Mouse (Mus musculus): ENCODE measurements around the gene Selenon. TPM values are rescaled to one million over a fixed set of nuclear protein-coding genes. Genes with fewer than 3 reads are reported as not detected.

The Selenon gene
- polyA plus RNA-seq, 1 experiment from 2014 or later = 31.9 TPM

GRCm38 (mm10) chr4:134542726-134543125 lies 9.2 kb downstream of the Selenon start:
- Histone ChIP-seq H3K9ac (no peak overlapping the region), H3K4me3 (no peak overlapping the region), H3K4me2 (no peak overlapping the region), H3K27ac (ENCODE audit: poor library complexity, severe bottlenecking) (no peak overlapping the region), H3K36me3 (peaks cover 92% of the 10 kb centered on the region), H3K27me3 (replicated peaks) (no peaks in the 10 kb centered on the region), H3K4me1 (replicated peaks) (peaks cover 15% of the 10 kb centered on the region), H3K9me3 (replicated peaks) (no peaks in the 10 kb centered on the region)
- 89% methylated on average over 9 of the region's 9 CpGs for WGBS
- no peak for ATAC-seq (ENCODE audit: insufficient number of reproducible peaks, low FRiP score)

- Histone ChIP-seq H3K4me3 (no peak overlapping the region), H3K36me3 (peaks cover 60% of the 10 kb centered on the region), H3K4me2 (no peak overlapping the region), H3K27me3 (replicated peaks) (no peaks in the 10 kb centered on the region), H3K4me1 (replicated peaks) (peaks cover 7% of the 10 kb centered on the region), H3K27ac (ENCODE audit: poor library complexity, severe bottlenecking) (no peak overlapping the region), H3K9me3 (replicated peaks) (no peaks in the 10 kb centered on the region), H3K9ac (no peak overlapping the region)
- no peak for ATAC-seq (ENCODE audit: insufficient number of reproducible peaks, low FRiP score)
- WGBS = 84% methylated on average over 10 of the region's 10 CpGs
Measured at GRCm38 (mm10) chr4:134538997-134539580, 12.9 kb downstream of the Selenon start.

- Histone ChIP-seq H3K27me3 (replicated peaks) (no peaks in the 10 kb centered on the region), H3K9me3 (replicated peaks) (no peaks in the 10 kb centered on the region), H3K9ac (peak overlapping the region; percentile 58), H3K4me1 (replicated peaks) (peaks cover 33% of the 10 kb centered on the region), H3K27ac (ENCODE audit: poor library complexity, severe bottlenecking) (peak overlapping the region; percentile 97; the same call in 1 of the 2 replicates), H3K4me2 (peak overlapping the region; percentile 95), H3K36me3 (peaks cover 40% of the 10 kb centered on the region), H3K4me3 (peak overlapping the region; percentile 99)
- 23% methylated on average over 8 of the region's 8 CpGs for WGBS
- no peak for ATAC-seq (ENCODE audit: insufficient number of reproducible peaks, low FRiP score)
Measured at GRCm38 (mm10) chr4:134535787-134536151, 16.2 kb downstream of the Selenon start.

- Histone ChIP-seq H3K4me1 (replicated peaks) (peaks cover 33% of the 10 kb centered on the region), H3K27ac (ENCODE audit: poor library complexity, severe bottlenecking) (peak within 1 kb of the TSS; percentile 97), H3K9me3 (replicated peaks) (no peaks in the 10 kb centered on the region), H3K27me3 (replicated peaks) (no peaks in the 10 kb centered on the region), H3K36me3 (peaks cover 40% of the 10 kb centered on the region), H3K9ac (peak within 1 kb of the TSS; percentile 96), H3K4me3 (peak within 1 kb of the TSS; percentile 99), H3K4me2 (peak within 1 kb of the TSS; percentile 95)
- peak; percentile 97 for ATAC-seq (ENCODE audit: insufficient number of reproducible peaks, low FRiP score)
- under 1% methylated on average over 71 of the region's 71 CpGs for WGBS
Measured at GRCm38 (mm10) chr4:134534932-134535786, 16.8 kb downstream of the Selenon start, which contains the start of gene Mtfr1l. TSS of gene Mtfr1l (minus strand) at chr4:134535387.

GRCm38 (mm10) chr4:134534124-134534886 lies 17.7 kb downstream of the Selenon start:
- no peaks in the 10 kb centered on the region for H3K27me3 ChIP-seq (replicated peaks)

GRCm38 (mm10) chr4:134533421-134533820 lies 18.5 kb downstream of the Selenon start:
- peak overlapping the region; percentile 95 for H3K4me2 ChIP-seq
- H3K4me1 ChIP-seq (replicated peaks) = peaks cover 33% of the 10 kb centered on the region
- ATAC-seq (ENCODE audit: insufficient number of reproducible peaks, low FRiP score) = no peak
- peak overlapping the region; percentile 96 for H3K9ac ChIP-seq
- 0 out of 2 replicates have a peak overlapping the region, but pooled peaks have one; percentile 97 for H3K27ac ChIP-seq (ENCODE audit: poor library complexity, severe bottlenecking)
- WGBS = 83% methylated on average over 4 of the region's 4 CpGs
- H3K9me3 ChIP-seq (replicated peaks) = no peaks in the 10 kb centered on the region
- no peaks in the 10 kb centered on the region for H3K27me3 ChIP-seq (replicated peaks)
- H3K36me3 ChIP-seq = peaks cover 40% of the 10 kb centered on the region
- peak overlapping the region; percentile 99 for H3K4me3 ChIP-seq

More at GRCm38 (mm10) chr4:134534124-134534886, 17.7 kb downstream of the Selenon start:
- Histone ChIP-seq H3K9me3 (replicated peaks) (no peaks in the 10 kb centered on the region), H3K9ac (peak overlapping the region; percentile 96), H3K27ac (ENCODE audit: poor library complexity, severe bottlenecking) (peak overlapping the region; percentile 97), H3K4me2 (peak overlapping the region; percentile 95), H3K4me1 (replicated peaks) (peaks cover 33% of the 10 kb centered on the region), H3K36me3 (peaks cover 40% of the 10 kb centered on the region), H3K4me3 (peak overlapping the region; percentile 99)
- WGBS = under 1% methylated on average over 57 of the region's 57 CpGs
- peak; percentile 36; the same call in 1 of the 2 replicates for ATAC-seq (ENCODE audit: insufficient number of reproducible peaks, low FRiP score)

- Histone ChIP-seq H3K4me1 (replicated peaks) (peaks cover 33% of the 10 kb centered on the region), H3K4me2 (no peak overlapping the region), H3K36me3 (peaks cover 40% of the 10 kb centered on the region), H3K9me3 (replicated peaks) (no peaks in the 10 kb centered on the region), H3K27me3 (replicated peaks) (no peaks in the 10 kb centered on the region), H3K9ac (no peak overlapping the region), H3K4me3 (no peak overlapping the region), H3K27ac (ENCODE audit: poor library complexity, severe bottlenecking) (no peak overlapping the region)
- no peak for ATAC-seq (ENCODE audit: insufficient number of reproducible peaks, low FRiP score)
- 65% methylated on average over 4 of the region's 4 CpGs for WGBS
Measured at GRCm38 (mm10) chr4:134532928-134533327, 19.0 kb downstream of the Selenon start.

- Histone ChIP-seq H3K4me2 (no peak overlapping the region), H3K4me1 (replicated peaks) (peaks cover under 1% of the 10 kb centered on the region; the same call in 1 of the 2 replicates), H3K36me3 (peaks cover 92% of the 10 kb centered on the region), H3K27ac (ENCODE audit: poor library complexity, severe bottlenecking) (no peak overlapping the region), H3K4me3 (no peak overlapping the region), H3K27me3 (replicated peaks) (no peaks in the 10 kb centered on the region), H3K9me3 (replicated peaks) (no peaks in the 10 kb centered on the region), H3K9ac (no peak overlapping the region)
- WGBS = 79% methylated on average over 5 of the region's 5 CpGs
- no peak for ATAC-seq (ENCODE audit: insufficient number of reproducible peaks, low FRiP score)
Measured at GRCm38 (mm10) chr4:134526220-134526619, 25.7 kb downstream of the Selenon start.

GRCm38 (mm10) chr4:134525806-134526205 lies 26.2 kb downstream of the Selenon start:
- Histone ChIP-seq H3K27me3 (replicated peaks) (no peaks in the 10 kb centered on the region), H3K9me3 (replicated peaks) (no peaks in the 10 kb centered on the region), H3K27ac (ENCODE audit: poor library complexity, severe bottlenecking) (no peak overlapping the region), H3K4me1 (replicated peaks) (no peaks in the 10 kb centered on the region), H3K4me3 (no peak overlapping the region), H3K9ac (no peak overlapping the region), H3K36me3 (peaks cover 90% of the 10 kb centered on the region), H3K4me2 (no peak overlapping the region)
- ATAC-seq (ENCODE audit: insufficient number of reproducible peaks, low FRiP score) = no peak
- WGBS = 86% methylated on average over 5 of the region's 5 CpGs

GRCm38 (mm10) chr4:134523447-134523846 lies 28.5 kb downstream of the Selenon start:
- no peak overlapping the region for H3K4me2 ChIP-seq
- ATAC-seq (ENCODE audit: insufficient number of reproducible peaks, low FRiP score) = no peak
- H3K4me1 ChIP-seq (replicated peaks) = peaks cover 3% of the 10 kb centered on the region
- peaks cover 72% of the 10 kb centered on the region for H3K36me3 ChIP-seq
- H3K9ac ChIP-seq = no peak overlapping the region
- 84% methylated on average over 4 of the region's 4 CpGs for WGBS
- no peak overlapping the region for H3K4me3 ChIP-seq
- no peak overlapping the region for H3K27ac ChIP-seq (ENCODE audit: poor library complexity, severe bottlenecking)
- no peaks in the 10 kb centered on the region for H3K9me3 ChIP-seq (replicated peaks)
- no peaks in the 10 kb centered on the region for H3K27me3 ChIP-seq (replicated peaks)

GRCm38 (mm10) chr4:134519281-134519680 lies 32.7 kb downstream of the Selenon start:
- H3K27ac ChIP-seq (ENCODE audit: poor library complexity, severe bottlenecking) = no peak overlapping the region
- no peaks in the 10 kb centered on the region for H3K9me3 ChIP-seq (replicated peaks)
- no peaks in the 10 kb centered on the region for H3K27me3 ChIP-seq (replicated peaks)
- H3K4me1 ChIP-seq (replicated peaks) = peaks cover 40% of the 10 kb centered on the region
- ATAC-seq (ENCODE audit: insufficient number of reproducible peaks, low FRiP score) = no peak
- no peak overlapping the region for H3K9ac ChIP-seq
- H3K4me3 ChIP-seq = no peak overlapping the region
- peaks cover 32% of the 10 kb centered on the region for H3K36me3 ChIP-seq
- no peak overlapping the region for H3K4me2 ChIP-seq
